Mouse (Mus musculus) kidney, adult 2 months (tissue): ENCODE measurements at regions not wholly inside any gene's neighbourhood (a gene's known extent, or its start where the extent isn't known, plus 50 kb on each side); places are given as distances from the start of the nearest gene placed in this dataset.

Experiments
- CTCF ChIP-seq: fragments of 200-500 bp; conservative IDR thresholded peaks from 2 replicates; pipeline ENCODE4 v1.5.1; 2011; ENCODE audit warnings: low read depth, mild to moderate bottlenecking, control low read depth, low read length, moderate library complexity, mixed read lengths; ENCODE audit not compliant: insufficient read depth, insufficient read length
- POLR2A ChIP-seq: fragments of 200-500 bp; IDR thresholded peaks from one replicate; pipeline ENCODE4 v1.6.1; 2011; ENCODE audit warnings: low read depth, low read length, control low read depth

DNA sequence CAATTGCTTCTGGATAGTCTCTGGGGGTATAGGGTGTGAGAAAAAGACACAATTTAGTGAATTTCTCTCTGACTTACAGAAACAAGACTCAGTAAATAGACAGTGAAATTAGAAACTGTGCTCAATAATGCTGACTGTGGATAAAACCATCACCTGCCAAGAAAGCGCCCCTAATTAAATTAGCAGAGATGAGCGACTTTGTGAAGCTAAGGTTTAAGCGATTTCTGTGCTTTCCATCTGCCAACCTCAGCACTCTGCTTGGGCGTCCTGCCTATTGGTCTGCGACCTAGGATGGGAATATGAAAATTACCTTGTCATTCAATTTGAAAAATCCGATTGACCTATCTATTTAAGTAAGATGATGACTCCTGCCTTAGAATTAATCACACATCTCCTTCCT lies 570.5 kb downstream of the Lmo7 start:
- TF ChIP-seq CTCF = no peak
- no peak for TF ChIP-seq POLR2A
